Mouse (Mus musculus): ENCODE data around the gene Rack1.

DNA sequence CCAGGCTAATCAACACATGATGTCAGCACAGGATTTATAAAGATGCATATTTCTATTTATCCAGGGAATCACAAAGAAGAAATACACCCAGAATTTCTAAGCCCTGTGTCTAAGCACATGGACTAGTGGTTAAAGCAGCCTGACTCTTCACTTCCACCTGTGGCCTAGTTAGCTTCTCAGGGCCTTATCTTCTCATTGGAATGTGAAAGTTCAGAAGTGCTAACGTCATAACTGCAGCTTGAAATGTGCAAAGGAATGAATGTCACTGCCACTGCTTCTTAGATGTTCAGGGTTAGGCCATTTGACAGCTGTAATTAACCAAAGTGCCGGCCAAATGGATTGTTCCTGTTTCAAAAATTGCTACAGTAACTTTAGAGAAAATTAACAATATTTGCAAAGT is 30.1 kb downstream of the Rack1 start:
- TF ChIP-seq CTCF (IDR thresholded peaks at IDR 0.05; ENCODE audit: insufficient read depth, low read length) (no peak), POLR2A (IDR thresholded peaks at IDR 0.05; ENCODE audit: borderline replicate concordance, extremely low read depth, low read depth, low read length) (no peak)
